Mouse (Mus musculus) brain, embryonic 14.5 days (tissue): Measurements from ENCODE around the gene Fbxw21.

ENCODE experiments used
- CTCF ChIP-seq: fragments of 200-500 bp; IDR thresholded peaks from 2 replicates; pipeline ENCODE4 v1.5.1; 2012; ENCODE audit warnings: inconsistent platforms, mild to moderate bottlenecking, moderate library complexity, borderline replicate concordance; ENCODE audit not compliant: insufficient read depth, insufficient read length; ENCODE audit errors: extremely low read depth
- POLR2A ChIP-seq: fragments of 200-500 bp; IDR thresholded peaks from 2 replicates; pipeline ENCODE4 v1.6.1; 2012; ENCODE audit warnings: mild to moderate bottlenecking, inconsistent platforms, borderline replicate concordance; ENCODE audit not compliant: poor library complexity, insufficient read depth, insufficient read length, severe bottlenecking; ENCODE audit errors: extremely low read depth

DNA sequence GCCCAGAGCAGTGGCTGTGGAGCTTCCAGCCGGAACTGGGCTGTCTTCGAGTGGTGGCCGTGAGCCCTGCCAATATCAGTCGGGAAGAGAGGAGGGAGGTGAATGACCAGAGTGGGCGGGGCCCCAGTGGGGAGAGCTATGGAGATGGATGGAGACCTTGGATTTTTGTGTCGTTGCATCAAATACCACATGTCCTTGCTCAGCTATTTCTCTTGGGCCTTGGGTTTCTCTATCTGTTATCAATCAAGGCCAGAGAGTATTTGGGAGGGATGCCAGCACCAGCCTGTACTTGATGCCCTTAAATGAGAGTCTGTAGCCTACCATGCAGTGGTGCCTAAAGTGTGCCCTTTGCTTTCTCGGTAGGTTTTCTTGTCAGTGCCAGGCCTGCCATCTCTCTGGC is 58.6 kb downstream of the Fbxw21 start:
- no peak for TF ChIP-seq POLR2A
- no peak for TF ChIP-seq CTCF
